Mouse (Mus musculus) spleen, adult 2 months (tissue): ENCODE data around the gene Vamp8. TPM values are rescaled to one million over a fixed set of nuclear protein-coding genes. Genes with fewer than 3 reads are reported as not detected.

ENCODE experiments used
- DNase-seq, 2 experiments: peaks; one replicate each; pipeline versions ENCODE4 v3.0.0 to v3.0.0-alpha.2; 2012 to 2021; ENCODE audit warnings: low spot score in 2 of 2, low read depth in 1 of 2
- H3K27ac ChIP-seq: fragments of 200-500 bp; 2 replicates; pipeline ENCODE4 v1.5.1; 2012; ENCODE audit warnings: low read length, inconsistent platforms; ENCODE audit not compliant: insufficient read depth
- H3K27me3 ChIP-seq: fragments of 200-500 bp; 2 replicates; pipeline ENCODE4 v1.6.1; 2012; ENCODE audit warnings: mild to moderate bottlenecking, moderate library complexity, low read length, inconsistent platforms; ENCODE audit not compliant: control insufficient read depth, insufficient read depth
- H3K36me3 ChIP-seq: fragments of 200-500 bp; 2 replicates; pipeline ENCODE4 v1.6.1; 2012; ENCODE audit warnings: mild to moderate bottlenecking, low read length, inconsistent platforms; ENCODE audit not compliant: control insufficient read depth, insufficient read depth
- H3K4me1 ChIP-seq: fragments of 200-500 bp; 2 replicates; pipeline ENCODE4 v1.6.1; 2011; ENCODE audit warnings: inconsistent platforms; ENCODE audit not compliant: control insufficient read depth, insufficient read depth, insufficient read length
- H3K4me3 ChIP-seq: fragments of 200-500 bp; 2 replicates; pipeline ENCODE4 v1.5.1; 2011; ENCODE audit warnings: mild to moderate bottlenecking, inconsistent platforms; ENCODE audit not compliant: insufficient read depth, insufficient read length; ENCODE audit errors: extremely low read depth
- CTCF ChIP-seq: fragments of 200-500 bp; IDR thresholded peaks from 2 replicates; pipeline ENCODE4 v1.5.1; 2011; ENCODE audit warnings: mild to moderate bottlenecking, inconsistent platforms; ENCODE audit not compliant: insufficient read depth, insufficient read length, insufficient replicate concordance; ENCODE audit errors: extremely low read depth
- POLR2A ChIP-seq: fragments of 200-500 bp; IDR thresholded peaks from 2 replicates; pipeline ENCODE4 v1.6.1; 2011; ENCODE audit warnings: low read depth, low read length, inconsistent platforms
- WGBS: fragments of 180-500 bp; shearing (Covaris S2); methylation state at CpG from one replicate; pipeline ENCODE4 v1.1.7; 2018; 5-methylcytosine and 5-hydroxymethylcytosine counted together
- polyA plus RNA-seq: library from polyadenylated mRNA; depleted of rRNA; stranded (reverse); fragments of >200 nt; gene quantifications from 2 replicates; pipeline ENCODE4 v1.2.3, GENCODE M21; 2012

Vamp8 gene
- polyA plus RNA-seq, 1 experiment = 107 TPM

DNA sequence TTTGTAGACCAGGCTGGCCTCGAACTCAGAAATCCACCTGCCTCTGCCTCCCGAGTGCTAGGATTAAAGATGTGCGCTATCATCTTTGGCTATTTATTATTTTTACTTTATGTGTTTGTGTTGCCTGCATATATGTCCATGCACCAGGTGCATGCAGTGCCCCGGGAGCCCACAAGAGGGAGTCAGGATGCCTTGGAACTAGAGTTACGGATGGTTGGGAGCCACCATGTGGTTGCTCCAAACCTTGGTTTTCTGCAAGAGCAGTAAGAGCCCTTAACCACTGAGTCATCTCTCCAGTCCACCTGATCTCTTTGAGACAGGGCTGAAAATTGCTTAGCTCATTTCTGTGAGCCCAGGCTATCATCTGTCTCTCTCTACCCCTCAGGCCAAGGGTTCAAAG, 16.6 kb upstream of the Vamp8 start:
- Histone ChIP-seq H3K4me3 (no peak overlapping the region), H3K27me3 (no peaks in the 10 kb centered on the region), H3K27ac (no peak overlapping the region), H3K4me1 (peaks cover 6% of the 10 kb centered on the region; the same call in 1 of the 2 replicates), H3K36me3 (no peaks in the 10 kb centered on the region)
- TF ChIP-seq POLR2A (no peak), CTCF (peak; percentile 89; the same call in 1 of the 2 replicates)
- 2% methylated on average over 5 of the region's 5 CpGs for WGBS
- DNase-seq = peak; percentile 74 to 76

DNA sequence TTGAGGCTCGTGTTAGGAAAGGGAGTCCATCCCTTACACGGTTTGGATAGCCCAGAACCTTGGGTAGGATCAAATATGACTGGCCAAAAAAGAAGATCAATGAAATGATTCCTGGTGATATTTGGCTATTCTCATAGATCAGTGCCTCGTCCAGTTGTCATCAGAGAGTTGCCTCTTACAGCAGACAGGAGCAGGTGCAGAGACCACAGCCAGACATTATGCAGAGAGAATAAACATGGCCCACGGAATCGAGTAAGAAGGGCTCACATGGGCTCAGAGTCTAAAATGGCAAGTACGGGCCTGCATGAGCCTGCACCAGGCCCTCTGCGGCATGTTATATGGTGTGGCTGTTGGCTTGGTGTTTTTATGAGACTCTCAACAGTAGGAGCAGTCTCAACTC, 14.9 kb upstream of the Vamp8 start:
- 86% methylated on average over 7 of the region's 7 CpGs for WGBS
- no peaks in the 10 kb centered on the region for H3K27me3 ChIP-seq
- no peak for DNase-seq
- no peak overlapping the region for H3K4me3 ChIP-seq
- H3K4me1 ChIP-seq = 0 out of 2 replicates have a peak, but pooled peaks cover under 1% of the 10 kb centered on the region
- H3K36me3 ChIP-seq = no peaks in the 10 kb centered on the region
- H3K27ac ChIP-seq = no peak overlapping the region
- TF ChIP-seq CTCF (no peak), POLR2A (no peak)

DNA sequence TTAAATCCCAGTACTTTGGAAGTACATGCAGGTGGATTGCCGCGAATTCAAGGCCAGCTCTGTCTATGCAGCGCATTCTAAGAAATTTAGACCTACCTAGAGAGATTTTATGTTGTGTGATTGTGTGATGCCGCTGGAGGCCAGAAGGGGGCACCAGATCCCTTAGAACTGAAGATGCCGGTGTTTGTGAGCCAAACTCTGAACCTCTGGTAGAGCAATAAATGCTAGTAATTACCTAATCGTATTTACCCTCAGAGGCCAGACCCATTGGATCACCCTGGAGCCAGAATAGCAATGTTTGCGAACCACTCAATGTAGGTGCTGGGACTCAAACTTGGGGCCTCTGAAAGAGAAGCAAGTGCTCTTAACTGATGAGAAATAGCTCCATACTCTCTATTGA, 11.4 kb upstream of the Vamp8 start:
- no peak overlapping the region for H3K27ac ChIP-seq
- H3K4me1 ChIP-seq = no peaks in the 10 kb centered on the region
- H3K27me3 ChIP-seq = no peaks in the 10 kb centered on the region
- 16% methylated on average over 7 of the region's 7 CpGs for WGBS
- no peak overlapping the region for H3K4me3 ChIP-seq
- no peak for TF ChIP-seq POLR2A
- TF ChIP-seq CTCF = peak; percentile 62; the same call in 1 of the 2 replicates
- no peaks in the 10 kb centered on the region for H3K36me3 ChIP-seq
- DNase-seq = peak; percentile 54 to 73

DNA sequence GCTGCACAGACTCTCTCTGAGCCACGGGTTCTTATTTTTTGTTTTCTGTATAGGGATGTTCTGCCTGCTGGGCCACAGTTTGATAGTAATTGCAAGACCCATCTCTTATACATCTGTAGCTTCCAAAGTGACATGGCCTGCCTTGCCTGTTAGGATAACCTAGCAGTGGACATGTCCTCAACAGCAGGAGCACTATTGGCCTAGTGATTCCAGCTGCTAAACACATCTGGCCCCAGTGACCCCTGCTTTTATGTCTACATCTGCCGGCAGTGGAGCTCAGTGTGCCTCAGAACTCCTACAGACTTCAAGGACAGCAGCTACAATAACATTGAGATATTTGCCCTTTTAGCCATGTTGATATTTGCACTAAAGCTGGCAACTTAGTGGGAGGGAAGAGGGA, 9.5 kb upstream of the Vamp8 start:
- H3K4me3 ChIP-seq = no peak overlapping the region
- TF ChIP-seq POLR2A = no peak
- TF ChIP-seq CTCF = no peak
- H3K36me3 ChIP-seq = no peaks in the 10 kb centered on the region
- H3K27me3 ChIP-seq = no peaks in the 10 kb centered on the region
- H3K4me1 ChIP-seq = no peaks in the 10 kb centered on the region
- no peak overlapping the region for H3K27ac ChIP-seq
- 87% methylated on average over 2 of the region's 2 CpGs for WGBS
- DNase-seq = no peak

DNA sequence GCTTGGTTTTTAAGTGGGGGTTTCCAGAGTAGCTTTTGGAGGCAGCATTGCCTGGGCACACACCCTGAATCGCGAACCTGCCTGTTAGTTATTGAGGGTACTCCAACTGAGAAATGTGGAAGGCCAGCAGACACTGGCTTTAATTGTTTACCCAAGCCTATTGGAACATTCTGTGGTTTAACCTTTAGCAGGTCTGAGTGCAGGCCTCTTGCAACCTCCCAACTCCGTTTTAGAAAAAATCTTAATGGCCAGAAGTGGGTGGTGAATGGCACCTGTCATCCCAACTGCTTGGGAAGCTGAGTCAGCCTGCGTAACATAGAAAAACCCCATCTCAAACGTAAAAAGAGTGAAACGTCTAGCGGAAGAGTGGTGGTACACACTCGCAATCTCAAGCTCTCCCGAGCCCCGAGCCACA, 6.3 kb upstream of the Vamp8 start:
- Histone ChIP-seq H3K36me3 (no peaks in the 10 kb centered on the region), H3K27me3 (no peaks in the 10 kb centered on the region), H3K4me1 (no peaks in the 10 kb centered on the region), H3K27ac (no peak overlapping the region), H3K4me3 (no peak overlapping the region)
- no peak for DNase-seq
- TF ChIP-seq CTCF (no peak), POLR2A (no peak)
- WGBS = 88% methylated on average over 10 of the region's 10 CpGs

DNA sequence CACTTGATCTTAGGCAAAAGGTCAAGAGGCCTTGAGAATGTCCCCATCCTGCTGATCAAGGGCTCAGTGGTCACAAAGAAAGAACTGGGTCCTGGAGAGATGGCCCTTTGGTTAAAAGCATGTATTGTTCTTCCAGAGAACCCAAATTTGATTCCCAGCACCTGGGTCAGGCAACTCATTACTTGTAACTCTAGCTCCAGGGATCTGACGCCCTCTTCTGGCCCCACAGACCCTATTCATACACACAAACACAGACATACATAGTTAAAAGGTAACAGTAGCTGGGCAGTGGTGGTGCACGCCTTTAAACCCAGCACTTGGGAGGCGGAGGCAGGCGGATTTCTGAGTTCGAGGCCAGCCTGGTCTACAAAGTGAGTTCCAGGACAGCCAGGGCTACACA, 1.8 kb upstream of the Vamp8 start:
- Histone ChIP-seq H3K27ac (no peak overlapping the region), H3K4me1 (peaks cover 16% of the 10 kb centered on the region; the same call in 1 of the 2 replicates), H3K36me3 (peaks cover 5% of the 10 kb centered on the region; the same call in 1 of the 2 replicates), H3K27me3 (no peaks in the 10 kb centered on the region), H3K4me3 (no peak overlapping the region)
- 86% methylated on average over 5 of the region's 5 CpGs for WGBS
- no peak for DNase-seq
- TF ChIP-seq CTCF (no peak), POLR2A (no peak)

DNA sequence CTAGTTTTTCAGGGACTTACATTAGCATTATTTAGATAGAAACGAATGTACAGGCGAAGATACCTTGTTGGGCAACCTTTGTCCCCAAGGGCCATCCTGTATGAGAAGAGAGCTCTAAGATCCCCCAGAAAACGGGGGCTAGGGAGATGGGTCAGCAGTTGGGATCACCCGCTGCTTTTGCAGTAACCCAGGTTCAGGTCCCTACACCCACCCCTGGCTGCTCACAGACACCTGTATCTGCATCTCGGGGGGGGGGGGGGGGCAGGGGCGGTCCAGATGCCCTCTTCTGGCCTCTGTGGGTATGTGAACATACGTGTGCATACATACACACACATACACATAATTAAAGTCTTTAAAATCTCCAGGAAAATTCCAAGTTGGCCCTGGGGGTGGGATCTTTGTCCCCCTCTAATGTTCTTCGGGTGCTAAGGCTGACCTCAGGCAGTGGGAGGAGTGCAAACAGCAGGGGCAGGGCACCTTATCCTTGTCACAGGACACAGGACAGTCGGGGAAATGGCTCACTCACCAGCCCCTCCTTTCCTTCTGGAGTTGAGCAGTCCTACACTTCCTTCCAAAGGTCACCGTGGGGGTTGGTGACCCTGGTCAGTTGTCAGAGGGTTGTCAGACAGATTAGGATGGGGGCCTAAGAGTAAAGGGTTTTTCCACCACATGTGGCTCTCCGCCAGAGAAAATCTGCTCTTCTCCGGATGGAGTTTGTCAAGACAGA, 455 bp upstream of the Vamp8 start:
- H3K27me3 ChIP-seq = no peaks in the 10 kb centered on the region
- H3K36me3 ChIP-seq = peaks cover 6% of the 10 kb centered on the region; the same call in 1 of the 2 replicates

More for the DNA sequence above, 455 bp upstream of the Vamp8 start:
- 36% methylated on average over 12 of the region's 12 CpGs for WGBS
- TF ChIP-seq CTCF = no peak
- TF ChIP-seq POLR2A = no peak
- peaks cover 16% of the 10 kb centered on the region; the same call in 1 of the 2 replicates for H3K4me1 ChIP-seq
- peak in 1 of 2 experiments; percentile 24 for DNase-seq
- no peak overlapping the region for H3K4me3 ChIP-seq
- H3K27ac ChIP-seq = peak overlapping the region; percentile 99
